Mouse (Mus musculus) embryonic facial prominence, embryonic 14.5 days (tissue): Measurements from ENCODE around the gene Mrpl2. TPM values are rescaled to one million over a fixed set of nuclear protein-coding genes. Genes with fewer than 3 reads are reported as not detected.

ENCODE experiments used
- ATAC-seq: fragments of 200-750 bp; cut with Nextera tagmentation; 2 replicates; pipeline ENCODE4 v1.8.0; 2017; ENCODE audit warnings: low read depth, moderate number of reproducible peaks, moderate TSS enrichment
- DNase-seq: peaks from one replicate; pipeline ENCODE4 v3.0.0-alpha.2; 2015; ENCODE audit warnings: low spot score
- H3K27ac ChIP-seq: fragments of 300-500 bp; sonication (generic); replicated peaks from 2 replicates; pipeline ENCODE4 v1.5.1; 2014; ENCODE audit warnings: low read depth, mild to moderate bottlenecking, low read length, moderate library complexity
- H3K27me3 ChIP-seq: fragments of 300-500 bp; sonication (generic); replicated peaks from 2 replicates; pipeline ENCODE4 v1.6.1; 2014; ENCODE audit warnings: low read length; ENCODE audit not compliant: control insufficient read depth, insufficient read depth
- H3K36me3 ChIP-seq: fragments of 300-500 bp; sonication (generic); 2 replicates; pipeline ENCODE4 v1.6.1; 2014; ENCODE audit warnings: low read length, mixed read lengths; ENCODE audit not compliant: control insufficient read depth, insufficient read depth
- H3K4me1 ChIP-seq: fragments of 300-500 bp; sonication (generic); 2 replicates; pipeline ENCODE4 v1.6.1; 2014; ENCODE audit warnings: antibody characterized with exemption, low read length; ENCODE audit not compliant: control insufficient read depth, insufficient read depth
- H3K4me2 ChIP-seq: fragments of 300-500 bp; sonication (generic); 2 replicates; pipeline ENCODE4 v1.6.1; 2014; ENCODE audit warnings: low read depth, mild to moderate bottlenecking, low read length, moderate library complexity, mixed read lengths
- H3K4me3 ChIP-seq: fragments of 300-500 bp; sonication (generic); 2 replicates; pipeline ENCODE4 v1.5.1; 2014; ENCODE audit warnings: low read depth, mild to moderate bottlenecking, low read length
- H3K9ac ChIP-seq: fragments of 300-500 bp; sonication (generic); 2 replicates; pipeline ENCODE4 v1.6.1; 2014; ENCODE audit warnings: low read depth, mild to moderate bottlenecking, low read length, moderate library complexity, mixed read lengths
- H3K9me3 ChIP-seq: fragments of 300-500 bp; sonication (generic); 2 replicates; pipeline ENCODE4 v1.6.1; 2016; ENCODE audit warnings: low read length; ENCODE audit not compliant: control insufficient read depth
- WGBS: fragments of 180-500 bp; shearing (Covaris S2); extraction: QIAGEN DNeasy Blood & Tissue Kit; methylation state at CpG from one replicate; pipeline ENCODE4 v1.1.7; 2014; 5-methylcytosine and 5-hydroxymethylcytosine counted together
- polyA plus RNA-seq: library from polyadenylated mRNA; unstranded; fragments of >200 nt; fragmentation: Nextera tagmentation; extraction: Ambion mirVana; gene quantifications from 2 replicates; pipeline ENCODE4 v1.2.1, GENCODE M21; 2014

The Mrpl2 gene
- polyA plus RNA-seq, 1 experiment from 2014 or later: 91.8 TPM

- Histone ChIP-seq H3K4me1 (peaks cover 47% of the 10 kb centered on the region), H3K4me3 (no peak overlapping the region), H3K36me3 (no peaks in the 10 kb centered on the region), H3K27ac (peak overlapping the region; percentile 65), H3K27me3 (no peaks in the 10 kb centered on the region), H3K9me3 (no peaks in the 10 kb centered on the region), H3K9ac (no peak overlapping the region), H3K4me2 (0 out of 2 replicates have a peak overlapping the region, but pooled peaks have one; percentile 4)
- WGBS: 41% methylated on average over 15 of the region's 15 CpGs
- ATAC-seq: peak; percentile 48; the same call in 1 of the 2 replicates
- DNase-seq: peak; percentile 55
These were observed 36.1 kb upstream of the Mrpl2 start for GRCm38 (mm10) chr17:46609721-46610514.

- no peaks in the 10 kb centered on the region for H3K9me3 ChIP-seq
- no peaks in the 10 kb centered on the region for H3K27me3 ChIP-seq
- H3K4me2 ChIP-seq: no peak overlapping the region
- H3K4me3 ChIP-seq: no peak overlapping the region
- WGBS: 93% methylated on average over 6 of the region's 6 CpGs
- H3K27ac ChIP-seq: no peak overlapping the region
- no peak for ATAC-seq
- H3K4me1 ChIP-seq: peaks cover 43% of the 10 kb centered on the region
- no peak overlapping the region for H3K9ac ChIP-seq
- DNase-seq: no peak
- no peaks in the 10 kb centered on the region for H3K36me3 ChIP-seq
These were observed 34.7 kb upstream of the Mrpl2 start for GRCm38 (mm10) chr17:46611316-46611715.

- Histone ChIP-seq H3K27ac (peak overlapping the region; percentile 41), H3K4me2 (peak overlapping the region; percentile 7; the same call in 1 of the 2 replicates), H3K9ac (no peak overlapping the region)
These were observed 33.8 kb upstream of the Mrpl2 start for GRCm38 (mm10) chr17:46612189-46612588.

GRCm38 (mm10) chr17:46612820-46613219 is 33.2 kb upstream of the Mrpl2 start:
- H3K36me3 ChIP-seq: no peaks in the 10 kb centered on the region
- no peaks in the 10 kb centered on the region for H3K27me3 ChIP-seq
- no peak overlapping the region for H3K4me3 ChIP-seq
- no peak overlapping the region; the same call in 1 of the 2 replicates for H3K9ac ChIP-seq
- 28% methylated on average over 4 of the region's 4 CpGs for WGBS
- H3K4me1 ChIP-seq: peaks cover 57% of the 10 kb centered on the region
- 0 out of 2 replicates have a peak, but pooled peaks have one; percentile 23 for ATAC-seq
- DNase-seq: peak; percentile 49
- H3K27ac ChIP-seq: peak overlapping the region; percentile 41
- H3K4me2 ChIP-seq: peak overlapping the region; percentile 7
- no peaks in the 10 kb centered on the region for H3K9me3 ChIP-seq

More at GRCm38 (mm10) chr17:46612189-46612588, 33.8 kb upstream of the Mrpl2 start:
- 44% methylated on average over 2 of the region's 2 CpGs for WGBS
- H3K27me3 ChIP-seq: no peaks in the 10 kb centered on the region
- ATAC-seq (no peak), DNase-seq (no peak)
- H3K4me1 ChIP-seq: peaks cover 50% of the 10 kb centered on the region
- H3K36me3 ChIP-seq: no peaks in the 10 kb centered on the region
- no peak overlapping the region for H3K4me3 ChIP-seq
- no peaks in the 10 kb centered on the region for H3K9me3 ChIP-seq

- Histone ChIP-seq H3K27me3 (no peaks in the 10 kb centered on the region), H3K9me3 (no peaks in the 10 kb centered on the region), H3K27ac (peak overlapping the region; percentile 41), H3K4me2 (peak overlapping the region; percentile 7; the same call in 1 of the 2 replicates), H3K9ac (no peak overlapping the region), H3K4me1 (peaks cover 59% of the 10 kb centered on the region), H3K36me3 (no peaks in the 10 kb centered on the region), H3K4me3 (no peak overlapping the region)
- ATAC-seq: no peak
- 50% methylated on average over 3 of the region's 3 CpGs for WGBS
- DNase-seq: no peak
These were observed 32.8 kb upstream of the Mrpl2 start for GRCm38 (mm10) chr17:46613229-46613628.

GRCm38 (mm10) chr17:46617799-46618198 is 28.2 kb upstream of the Mrpl2 start:
- Histone ChIP-seq H3K9ac (peak overlapping the region; percentile 23; the same call in 1 of the 2 replicates), H3K27ac (peak overlapping the region; percentile 97), H3K27me3 (no peaks in the 10 kb centered on the region), H3K4me1 (peaks cover 82% of the 10 kb centered on the region), H3K9me3 (no peaks in the 10 kb centered on the region), H3K4me3 (peak overlapping the region; percentile 20; the same call in 1 of the 2 replicates), H3K4me2 (peak overlapping the region; percentile 52), H3K36me3 (no peaks in the 10 kb centered on the region)
- DNase-seq (peak; percentile 49), ATAC-seq (no peak)
- 46% methylated on average over 12 of the region's 12 CpGs for WGBS

- Histone ChIP-seq H3K9ac (peak overlapping the region; percentile 60), H3K36me3 (no peaks in the 10 kb centered on the region), H3K9me3 (no peaks in the 10 kb centered on the region), H3K27me3 (no peaks in the 10 kb centered on the region), H3K4me1 (peaks cover 80% of the 10 kb centered on the region), H3K4me3 (peak overlapping the region; percentile 20), H3K4me2 (peak overlapping the region; percentile 52), H3K27ac (peak overlapping the region; percentile 97)
- ATAC-seq (peak; percentile 60), DNase-seq (peak; percentile 85)
- WGBS: 8% methylated on average over 6 of the region's 6 CpGs
These were observed 27.6 kb upstream of the Mrpl2 start for GRCm38 (mm10) chr17:46618394-46618768.

GRCm38 (mm10) chr17:46618769-46619682 is 27.0 kb upstream of the Mrpl2 start:
- Histone ChIP-seq H3K4me3 (peak overlapping the region; percentile 20), H3K4me2 (peak overlapping the region; percentile 52), H3K9me3 (no peaks in the 10 kb centered on the region), H3K36me3 (no peaks in the 10 kb centered on the region), H3K27ac (peak overlapping the region; percentile 97), H3K4me1 (peaks cover 80% of the 10 kb centered on the region), H3K27me3 (no peaks in the 10 kb centered on the region), H3K9ac (peak overlapping the region; percentile 60)
- peak; percentile 81 for DNase-seq
- 7% methylated on average over 23 of the region's 27 CpGs for WGBS
- peak; percentile 64 for ATAC-seq
